Mouse (Mus musculus) spleen, postnatal 10 days (tissue): ENCODE measurements at regions not wholly inside any gene's neighbourhood (a gene's known extent, or its start where the extent isn't known, plus 50 kb on each side); places are given as distances from the start of the nearest gene placed in this dataset.

Experiments
- DNase-seq, 2 experiments: peaks; one replicate each; pipeline ENCODE4 v3.0.0; 2021 to 2022; ENCODE audit warnings: low spot score in 2 of 2

DNA sequence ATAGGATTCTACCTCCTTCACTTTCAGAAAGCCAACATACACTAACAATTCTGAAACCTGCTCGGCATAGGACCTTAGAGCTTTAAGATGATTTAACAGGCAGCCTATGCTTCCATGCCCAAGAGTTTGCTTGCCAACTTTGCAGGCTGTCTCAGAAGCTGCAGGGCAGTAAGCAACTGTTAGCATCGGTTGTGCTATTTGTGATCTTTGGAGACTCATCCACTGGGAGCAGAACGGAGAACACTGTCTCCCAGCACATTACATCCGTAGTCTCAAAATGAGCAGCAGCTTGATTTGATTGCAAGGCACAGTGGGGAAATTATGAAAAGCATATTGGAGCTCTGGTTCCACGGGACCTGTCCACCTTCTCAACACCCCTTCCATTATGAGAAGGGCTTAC, 108.5 kb upstream of the Pter start:
- no peak for DNase-seq

DNA sequence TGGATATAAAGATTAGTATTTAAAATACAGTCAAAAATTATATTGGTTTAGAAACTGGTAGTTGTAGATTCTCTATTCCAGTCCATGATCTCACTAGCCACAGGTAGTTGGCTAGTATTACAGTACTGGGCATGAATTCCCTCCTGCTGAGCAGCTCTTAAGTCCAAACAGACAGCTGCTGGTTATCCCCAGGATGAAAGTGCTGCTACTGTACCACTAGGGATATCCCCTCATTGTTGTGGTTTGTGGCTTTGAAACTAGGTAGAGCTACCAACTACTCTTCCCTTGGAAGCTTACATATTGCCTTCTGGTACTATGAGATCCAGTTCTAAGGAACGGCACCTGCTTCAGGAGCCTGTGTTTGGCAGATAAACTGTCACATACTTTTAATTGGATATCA, 97.9 kb upstream of the Pter start:
- DNase-seq = no peak

DNA sequence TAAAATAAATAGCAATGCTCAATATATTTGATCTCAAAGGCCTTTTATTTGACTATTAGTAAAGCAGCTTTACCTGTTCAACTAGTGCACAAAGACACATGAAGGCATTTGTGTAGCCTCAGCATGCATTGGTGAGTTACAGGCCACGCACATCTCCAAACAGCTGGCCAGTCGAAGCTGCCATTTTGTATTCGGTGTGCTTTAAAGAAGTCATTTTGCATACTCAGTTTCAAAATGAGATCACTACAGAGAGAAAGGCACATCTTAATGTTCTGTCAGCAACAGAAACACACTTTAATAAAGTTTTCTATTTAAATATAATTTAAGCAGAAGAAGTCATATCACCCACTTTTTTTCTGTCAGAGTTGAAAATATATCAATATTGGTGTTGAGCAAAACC, 90.3 kb upstream of the Pter start:
- DNase-seq = no peak

DNA sequence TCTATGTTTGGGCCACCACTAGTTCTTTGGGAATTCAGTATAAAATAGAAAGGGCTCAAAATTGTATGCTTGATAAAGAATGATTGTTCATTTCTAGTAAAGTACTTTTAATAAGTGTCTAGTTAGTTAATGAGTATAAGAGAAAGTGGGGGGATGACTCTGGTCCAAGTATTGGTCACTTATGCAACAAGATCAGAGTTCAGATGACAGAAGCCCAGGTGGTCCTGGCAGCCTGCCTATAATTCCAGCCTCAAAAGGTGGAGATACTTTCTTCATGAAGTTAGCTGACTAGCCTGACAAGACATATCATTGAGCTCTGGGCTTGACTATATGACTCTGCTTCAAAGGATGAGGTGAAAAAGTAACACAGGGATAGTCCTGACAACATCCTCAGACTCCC, 57.3 kb upstream of the Pter start:
- DNase-seq = no peak

DNA sequence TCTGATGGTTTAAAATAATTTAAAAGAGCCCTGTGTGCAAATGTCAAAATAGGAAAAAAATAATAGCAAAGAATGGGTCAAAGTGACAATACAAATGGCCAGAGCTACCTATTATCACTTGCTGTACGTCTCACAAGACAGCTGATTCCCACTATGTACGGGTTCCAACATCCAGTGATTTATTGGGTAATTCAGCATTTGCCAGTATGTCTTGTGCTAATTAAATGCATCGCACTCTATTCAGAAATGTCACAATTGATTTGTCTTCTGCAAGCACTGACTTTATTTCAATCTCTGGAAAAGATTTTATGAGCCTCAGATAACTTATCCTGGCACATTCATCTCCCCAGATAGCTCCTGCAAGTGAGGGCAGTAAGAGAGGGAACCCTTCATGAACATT, 55.1 kb upstream of the Pter start:
- no peak for DNase-seq
